Mouse (Mus musculus): ENCODE measurements around the gene Abracl.

Gene Abracl

DNA sequence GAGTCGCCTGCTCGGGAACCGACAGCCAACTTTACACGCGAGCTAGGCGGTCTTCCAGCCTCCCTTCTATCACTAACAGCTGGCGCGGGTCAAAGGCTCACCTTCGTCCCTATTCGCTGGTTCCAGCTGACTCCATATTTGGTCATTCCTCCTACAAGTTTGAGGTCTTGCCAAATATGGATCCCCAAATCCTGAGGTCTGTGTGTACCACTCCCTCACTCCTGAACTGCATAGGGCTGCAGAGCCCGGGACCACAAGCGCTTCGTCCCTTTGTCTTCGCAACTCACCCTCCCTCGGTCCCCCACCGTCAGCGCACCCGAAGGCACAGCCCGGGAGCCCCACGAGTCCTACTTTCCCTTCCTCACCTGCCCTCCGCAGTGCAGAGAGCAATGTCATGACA, 776 bp downstream of the Abracl start:
- peak; percentile 5 to 14 for DNase-seq (ENCODE audit: low read depth in 1 of 2, low spot score in 2 of 2)

DNA sequence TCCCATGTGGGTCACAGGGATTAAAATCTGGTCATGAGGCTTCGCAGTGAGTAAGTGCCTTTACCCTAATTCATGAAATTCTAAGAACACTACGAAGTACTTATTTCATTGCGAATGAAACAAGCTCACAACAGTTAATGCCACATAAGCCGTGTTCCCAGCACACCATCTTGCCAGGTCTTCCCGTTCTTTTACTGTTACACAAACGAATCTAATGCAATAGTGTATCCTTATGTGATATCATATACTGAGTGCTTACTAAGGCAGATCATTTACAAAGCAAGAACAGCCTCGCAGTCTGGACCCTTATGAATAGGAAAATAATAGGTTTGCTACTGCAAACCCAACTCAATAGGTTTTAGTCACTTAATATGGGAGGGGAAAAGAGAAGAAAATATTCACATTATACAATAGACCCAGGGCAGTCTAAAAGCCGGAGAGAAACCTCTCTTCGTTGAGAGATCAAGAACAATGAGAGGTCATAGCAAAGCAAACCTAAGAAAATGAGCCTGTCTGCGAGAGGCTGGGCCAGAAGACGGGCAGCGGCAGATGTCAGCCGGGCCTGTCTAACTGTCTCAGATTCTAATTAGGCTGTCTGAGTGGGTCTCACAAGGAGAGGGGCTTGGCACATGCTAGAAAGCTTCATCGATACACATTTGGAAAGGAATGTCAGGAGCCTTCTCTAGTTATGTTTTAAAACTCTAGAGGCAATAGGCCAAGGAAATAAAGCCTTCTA, 1.3 kb downstream of the Abracl start:
- no peak for DNase-seq (ENCODE audit: low read depth in 1 of 2, low spot score in 2 of 2)

DNA sequence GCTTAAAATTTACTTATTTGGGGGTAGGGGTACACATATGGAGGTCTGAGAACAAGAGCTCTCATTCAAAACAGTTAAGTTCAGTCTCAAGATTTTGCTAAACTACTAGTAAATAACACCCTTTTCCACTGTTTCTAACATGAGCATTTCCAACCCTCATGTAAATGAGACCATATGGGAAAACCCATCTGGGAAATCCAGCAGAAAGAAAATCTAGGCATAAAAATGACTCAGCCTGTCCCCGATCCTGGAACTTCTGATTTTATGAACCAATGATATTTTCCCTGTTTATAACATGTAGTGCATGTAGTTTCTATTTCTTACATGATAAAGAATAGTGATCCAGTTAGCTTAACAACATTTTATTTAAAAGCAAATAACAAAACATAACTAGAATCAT, 2.2 kb downstream of the Abracl start:
- no peak for DNase-seq (ENCODE audit: low read depth in 1 of 2, low spot score in 2 of 2)

- no peak for DNase-seq (ENCODE audit: low read depth in 1 of 2, low spot score in 2 of 2)
Measured at GRCm38 (mm10) chr10:18020443-18020842, 2.6 kb downstream of the Abracl start.

DNA sequence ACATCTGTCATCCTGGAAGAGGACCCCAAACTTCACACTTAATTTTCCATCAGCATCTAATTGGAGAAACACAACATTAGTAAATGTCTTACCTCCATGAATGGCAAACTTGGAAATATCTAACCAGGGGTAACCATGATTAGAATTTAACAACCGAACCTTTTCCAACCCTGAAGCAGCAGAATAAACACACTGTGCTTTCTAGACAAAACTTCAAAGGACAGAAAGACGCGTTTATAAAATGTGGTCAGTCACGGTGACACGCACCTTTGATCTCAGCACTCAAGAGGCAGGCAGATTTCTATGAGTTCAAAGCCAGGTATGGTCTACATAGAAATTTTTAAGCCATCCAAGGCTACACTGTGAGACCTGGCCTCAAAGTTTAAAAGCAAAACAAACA, 11.3 kb downstream of the Abracl start:
- DNase-seq (ENCODE audit: low read depth in 1 of 2, low spot score in 2 of 2): no peak

DNA sequence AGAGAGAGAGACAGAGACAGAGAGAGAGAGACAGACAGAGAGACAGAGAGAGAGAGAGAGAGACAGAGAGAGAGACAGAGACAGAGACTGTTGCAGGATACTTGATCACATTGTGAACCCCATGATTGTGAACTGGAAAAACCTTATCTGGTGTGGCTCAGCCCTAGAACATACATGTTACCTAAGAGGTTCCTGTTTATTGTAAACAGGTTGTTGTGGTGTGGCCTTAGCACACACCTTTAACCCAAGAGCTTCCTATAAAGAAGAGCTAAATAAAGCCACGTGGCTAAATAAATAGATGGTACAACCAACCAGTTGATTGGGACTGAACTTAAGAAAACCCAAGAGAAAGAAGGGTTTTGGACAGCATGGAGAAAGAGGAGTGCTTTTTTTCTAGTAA, 13.3 kb downstream of the Abracl start:
- no peak for DNase-seq (ENCODE audit: low read depth in 1 of 2, low spot score in 2 of 2)

DNA sequence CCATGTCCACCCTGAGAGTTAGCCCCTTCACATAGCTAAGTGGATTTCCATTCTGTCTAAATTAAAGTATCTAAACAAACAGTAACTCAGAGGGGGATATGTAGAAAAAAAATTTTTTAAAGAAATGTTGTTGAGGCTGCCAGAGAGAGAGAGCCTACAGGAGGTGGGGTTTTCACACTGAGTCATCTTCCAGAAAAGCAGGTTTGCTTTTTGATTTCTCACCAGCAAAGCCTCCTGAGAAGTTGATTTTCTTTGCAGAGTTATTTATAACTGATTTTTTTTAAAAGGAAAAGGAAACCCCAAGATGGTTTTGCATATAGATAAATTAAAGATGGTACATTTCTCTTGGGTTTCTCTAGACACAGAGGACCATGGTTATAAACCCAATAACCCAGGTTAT, 15.0 kb downstream of the Abracl start:
- DNase-seq (ENCODE audit: low read depth in 1 of 2, low spot score in 2 of 2): no peak

GRCm38 (mm10) chr10:18007243-18007642, 15.8 kb downstream of the Abracl start:
- no peak for DNase-seq (ENCODE audit: low read depth in 1 of 2, low spot score in 2 of 2)

- no peak for DNase-seq (ENCODE audit: low read depth in 1 of 2, low spot score in 2 of 2)
Measured at GRCm38 (mm10) chr10:18006756-18007155, 16.3 kb downstream of the Abracl start.

DNA sequence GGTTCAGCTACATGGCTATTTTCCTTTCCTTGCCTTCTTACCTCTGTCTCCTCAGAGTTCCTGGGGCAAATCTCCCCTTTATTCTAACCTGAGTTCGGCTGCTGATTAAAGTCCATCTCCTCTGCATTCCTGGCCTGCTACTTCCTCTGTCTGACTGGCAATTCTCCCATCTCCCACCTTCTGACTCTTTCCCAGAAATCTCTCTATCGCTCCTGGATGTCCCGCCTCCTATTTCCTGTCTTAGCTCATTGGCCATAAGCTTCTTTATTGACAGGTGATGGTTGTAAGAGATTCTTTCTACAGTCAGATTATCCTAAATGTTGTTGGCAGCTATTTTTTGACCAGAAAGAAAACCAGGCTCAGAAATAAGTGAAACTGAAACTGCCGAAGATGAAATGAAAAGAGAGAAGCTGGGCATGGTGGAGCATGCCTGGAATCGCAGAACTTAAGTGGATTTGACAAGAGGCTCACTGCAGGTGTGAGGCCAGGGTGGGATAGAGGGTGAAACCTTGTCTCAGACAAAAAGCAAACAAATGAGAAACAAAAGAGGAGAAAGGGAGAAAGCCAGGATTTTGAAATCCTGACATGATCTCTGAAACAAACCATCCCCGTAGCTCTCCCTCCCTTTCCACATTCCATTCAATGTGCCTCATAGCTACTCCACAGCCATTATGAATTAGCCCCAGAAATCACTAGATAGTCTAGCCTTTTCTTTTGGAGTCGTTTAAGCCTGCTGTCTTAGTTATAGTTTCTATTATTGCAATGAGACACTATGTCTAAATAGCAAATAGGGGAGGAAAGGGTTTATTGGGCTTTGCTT, 17.7 kb downstream of the Abracl start:
- no peak for DNase-seq (ENCODE audit: low read depth in 1 of 2, low spot score in 2 of 2)

DNA sequence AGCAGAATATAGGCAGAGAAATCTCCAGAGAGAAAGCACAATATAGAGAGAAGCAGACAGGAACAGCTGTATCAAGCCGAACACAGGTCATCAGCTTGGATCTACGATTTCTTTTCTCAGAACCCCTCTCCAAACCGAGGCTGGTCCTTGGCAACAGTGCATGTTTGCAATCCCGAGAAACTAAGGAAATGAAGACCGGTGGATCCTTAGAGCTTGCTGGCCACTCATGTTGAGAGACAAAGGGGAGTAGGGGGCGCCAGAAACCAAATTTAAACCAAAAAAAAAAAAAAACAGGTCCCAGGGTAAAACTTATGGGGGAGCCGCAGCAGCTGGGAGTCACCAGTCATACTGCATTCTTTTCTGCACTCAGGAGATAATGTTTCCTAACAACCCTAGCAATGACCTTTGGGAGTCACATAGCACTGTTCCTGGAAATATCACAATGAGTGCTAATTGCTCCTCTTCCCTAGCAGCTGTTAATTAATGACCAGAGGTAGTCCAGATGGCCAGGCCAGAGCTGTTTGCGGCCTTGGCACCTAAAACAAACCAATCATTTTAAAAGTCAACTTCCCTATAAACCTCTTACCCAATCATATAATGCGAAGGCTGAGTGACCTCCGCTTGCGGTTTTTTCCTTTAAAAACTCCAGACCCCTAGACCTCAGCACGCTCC, 19.0 kb downstream of the Abracl start:
- DNase-seq (ENCODE audit: low read depth in 1 of 2, low spot score in 2 of 2): no peak

GRCm38 (mm10) chr10:17990576-17990975, 32.5 kb downstream of the Abracl start:
- no peak for DNase-seq (ENCODE audit: low read depth in 1 of 2, low spot score in 2 of 2)

GRCm38 (mm10) chr10:17989136-17989535, 34.0 kb downstream of the Abracl start:
- DNase-seq (ENCODE audit: low read depth in 1 of 2, low spot score in 2 of 2): peak; percentile 7 to 8

- DNase-seq (ENCODE audit: low read depth in 1 of 2, low spot score in 2 of 2): no peak
Measured at GRCm38 (mm10) chr10:17987823-17988423, 35.2 kb downstream of the Abracl start.

DNA sequence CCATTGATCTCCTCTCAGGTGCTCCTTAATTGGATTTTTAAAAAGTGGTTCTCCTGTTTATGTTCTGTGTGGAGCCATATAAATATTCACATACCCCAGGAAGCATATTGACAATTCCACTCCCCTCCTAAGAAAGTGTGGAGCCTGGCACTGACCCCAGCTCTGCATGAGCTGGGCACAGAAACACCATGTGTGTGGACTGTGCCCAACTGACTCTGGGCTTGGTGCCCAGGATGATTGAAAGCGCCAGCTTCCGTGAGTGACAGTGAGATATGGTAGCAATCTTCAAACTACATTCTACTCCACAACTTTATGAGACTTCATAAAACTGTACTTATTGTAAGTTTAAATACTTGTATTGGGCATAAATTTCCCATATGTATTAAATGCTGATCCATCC, 39.8 kb downstream of the Abracl start:
- no peak for DNase-seq (ENCODE audit: low read depth in 1 of 2, low spot score in 2 of 2)

GRCm38 (mm10) chr10:17966090-17966489, 57.0 kb downstream of the Abracl start:
- no peak for DNase-seq (ENCODE audit: low read depth in 1 of 2, low spot score in 2 of 2)

Measured in monocyte, adult 2 months (primary cell).